Mouse (Mus musculus): ENCODE data around the gene Cpne1. TPM values are rescaled to one million over a fixed set of nuclear protein-coding genes. Genes with fewer than 3 reads are reported as not detected.

Gene Cpne1
- polyA plus RNA-seq, 1 experiment from 2014 or later: 30.4 TPM

Other genes with a start within 250 kb of the Cpne1 start
- gene Uqcc1, start 181.7 kb downstream of the Cpne1 start, polyA plus RNA-seq (2015; fragmentation: Nextera tagmentation; extraction: Ambion mirVana): 66.5 and 78.2 TPM in 2 replicates
- gene Gm15557, start 171.2 kb downstream of the Cpne1 start, polyA plus RNA-seq (2015; fragmentation: Nextera tagmentation; extraction: Ambion mirVana): not detected in 2 replicates
- gene Gdf5, start 166.6 kb downstream of the Cpne1 start, polyA plus RNA-seq (2015; fragmentation: Nextera tagmentation; extraction: Ambion mirVana): 2.7 and 4.5 TPM in 2 replicates
- 17.0 and 18.9 TPM in 2 replicates for gene Cep250, start 155.5 kb downstream of the Cpne1 start, polyA plus RNA-seq (2015; fragmentation: Nextera tagmentation; extraction: Ambion mirVana)
- gene 6430550D23Rik, start 104.0 kb downstream of the Cpne1 start, polyA plus RNA-seq (2015; fragmentation: Nextera tagmentation; extraction: Ambion mirVana): 1.7 and 2.4 TPM in 2 replicates
- 350 and 382 TPM in 2 replicates for gene Ergic3, start 103.9 kb downstream of the Cpne1 start, polyA plus RNA-seq (2015; fragmentation: Nextera tagmentation; extraction: Ambion mirVana)
- not detected in 2 replicates for gene Fer1l4, start 59.0 kb downstream of the Cpne1 start, polyA plus RNA-seq (2015; fragmentation: Nextera tagmentation; extraction: Ambion mirVana)
- gene Spag4, start 46.8 kb downstream of the Cpne1 start, polyA plus RNA-seq (2015; fragmentation: Nextera tagmentation; extraction: Ambion mirVana): 5.2 and 7.5 TPM in 2 replicates
- gene Rbm12, start within 50 bp of the Cpne1 start, polyA plus RNA-seq (2015; fragmentation: Nextera tagmentation; extraction: Ambion mirVana): 37.6 and 38.8 TPM in 2 replicates
- 20.7 and 28.6 TPM in 2 replicates for gene Gm28036, start 15.1 kb upstream of the Cpne1 start, polyA plus RNA-seq (2015; fragmentation: Nextera tagmentation; extraction: Ambion mirVana)
- gene Romo1, start 32.1 kb upstream of the Cpne1 start, polyA plus RNA-seq (2015; fragmentation: Nextera tagmentation; extraction: Ambion mirVana): 295 and 326 TPM in 2 replicates
- gene Nfs1, start 32.2 kb upstream of the Cpne1 start, polyA plus RNA-seq (2015; fragmentation: Nextera tagmentation; extraction: Ambion mirVana): 39.7 and 45.2 TPM in 2 replicates
- gene Rbm39, start 68.3 kb upstream of the Cpne1 start, polyA plus RNA-seq (2015; fragmentation: Nextera tagmentation; extraction: Ambion mirVana): 494 and 529 TPM in 2 replicates
- gene Phf20, start 84.5 kb upstream of the Cpne1 start, polyA plus RNA-seq (2015; fragmentation: Nextera tagmentation; extraction: Ambion mirVana): 148 and 181 TPM in 2 replicates
- 5.0 and 6.9 TPM in 2 replicates for gene Cnbd2, start 200.3 kb upstream of the Cpne1 start, polyA plus RNA-seq (2015; fragmentation: Nextera tagmentation; extraction: Ambion mirVana)
- 60.6 and 64.9 TPM in 2 replicates for gene Scand1, start 200.7 kb upstream of the Cpne1 start, polyA plus RNA-seq (2015; fragmentation: Nextera tagmentation; extraction: Ambion mirVana)